Mouse (Mus musculus): ENCODE data around the gene Hsf5. TPM values are rescaled to one million over a fixed set of nuclear protein-coding genes. Genes with fewer than 3 reads are reported as not detected.

Gene Hsf5
- polyA plus RNA-seq, 1 experiment, result 0.02 TPM

GRCm38 (mm10) chr11:87659216-87659615 lies 42.3 kb downstream of the Hsf5 start:
- TF ChIP-seq FOSL1 (IDR thresholded peaks at IDR 0.05; ENCODE audit: insufficient read depth, low read length, poor library complexity, severe bottlenecking) (no peak), CEBPB (IDR thresholded peaks at IDR 0.05; ENCODE audit: low read depth) (no peak), MYOG (IDR thresholded peaks at IDR 0.05; ENCODE audit: control insufficient read depth, extremely low read depth, insufficient read length) (no peak), MYOD1 (IDR thresholded peaks at IDR 0.05; ENCODE audit: control insufficient read depth, insufficient read length, low read depth) (no peak), MAX (IDR thresholded peaks at IDR 0.05) (no peak), USF1 (IDR thresholded peaks at IDR 0.05; ENCODE audit: low read depth) (no peak), CTCF (IDR thresholded peaks at IDR 0.05; ENCODE audit: control insufficient read depth, insufficient read depth, insufficient read length) (no peak)
- H3K27me3 ChIP-seq (ENCODE audit: control insufficient read depth, insufficient read depth, insufficient read length), result peaks cover 11% of the 10 kb centered on the region

GRCm38 (mm10) chr11:87662407-87662806 lies 45.4 kb downstream of the Hsf5 start, which contains the start of gene Rnf43:
TSS of gene Rnf43 (plus strand) at chr11:87662722.
- H3ac ChIP-seq (ENCODE audit: control insufficient read depth, insufficient read length, low read depth), result no peak within 1 kb of the TSS

More at GRCm38 (mm10) chr11:87659216-87659615, 42.3 kb downstream of the Hsf5 start:
- no peaks in the 10 kb centered on the region for H3K79me3 ChIP-seq (ENCODE audit: low read depth)
- H3K4me3 ChIP-seq (ENCODE audit: insufficient read depth, poor library complexity, severe bottlenecking), result no peak overlapping the region
- no peaks in the 10 kb centered on the region for H3K36me3 ChIP-seq (ENCODE audit: control insufficient read depth, insufficient read depth)
- no peak overlapping the region for H3ac ChIP-seq (ENCODE audit: control insufficient read depth, insufficient read length, low read depth)
- no peaks in the 10 kb centered on the region for H3K79me2 ChIP-seq (ENCODE audit: control insufficient read depth, insufficient read depth)

GRCm38 (mm10) chr11:87662822-87663221 lies 45.9 kb downstream of the Hsf5 start:
- Histone ChIP-seq H3K4me3 (ENCODE audit: insufficient read depth, poor library complexity, severe bottlenecking) (no peak overlapping the region), H3ac (ENCODE audit: control insufficient read depth, insufficient read length, low read depth) (no peak overlapping the region), H3K79me2 (ENCODE audit: control insufficient read depth, insufficient read depth) (no peaks in the 10 kb centered on the region), H3K36me3 (ENCODE audit: control insufficient read depth, insufficient read depth) (no peaks in the 10 kb centered on the region), H3K27me3 (ENCODE audit: control insufficient read depth, insufficient read depth, insufficient read length) (peaks cover 20% of the 10 kb centered on the region), H3K79me3 (ENCODE audit: low read depth) (no peaks in the 10 kb centered on the region)
- TF ChIP-seq MAX (IDR thresholded peaks at IDR 0.05), result no peak
- no peak for TF ChIP-seq CTCF (IDR thresholded peaks at IDR 0.05; ENCODE audit: control insufficient read depth, insufficient read depth, insufficient read length)
- TF ChIP-seq MYOD1 (IDR thresholded peaks at IDR 0.05; ENCODE audit: control insufficient read depth, insufficient read length, low read depth), result no peak
- no peak for TF ChIP-seq CEBPB (IDR thresholded peaks at IDR 0.05; ENCODE audit: low read depth)
- TF ChIP-seq FOSL1 (IDR thresholded peaks at IDR 0.05; ENCODE audit: insufficient read depth, low read length, poor library complexity, severe bottlenecking), result no peak
- TF ChIP-seq USF1 (IDR thresholded peaks at IDR 0.05; ENCODE audit: low read depth), result no peak
- TF ChIP-seq MYOG (IDR thresholded peaks at IDR 0.05; ENCODE audit: control insufficient read depth, extremely low read depth, insufficient read length), result no peak

More at GRCm38 (mm10) chr11:87662407-87662806, 45.4 kb downstream of the Hsf5 start, which contains the start of gene Rnf43:
- Histone ChIP-seq H3K36me3 (ENCODE audit: control insufficient read depth, insufficient read depth) (no peaks in the 10 kb centered on the region), H3K79me3 (ENCODE audit: low read depth) (no peaks in the 10 kb centered on the region), H3K79me2 (ENCODE audit: control insufficient read depth, insufficient read depth) (no peaks in the 10 kb centered on the region), H3K4me3 (ENCODE audit: insufficient read depth, poor library complexity, severe bottlenecking) (no peak within 1 kb of the TSS), H3K27me3 (ENCODE audit: control insufficient read depth, insufficient read depth, insufficient read length) (peaks cover 20% of the 10 kb centered on the region)
- TF ChIP-seq MAX (IDR thresholded peaks at IDR 0.05) (no peak), CTCF (IDR thresholded peaks at IDR 0.05; ENCODE audit: control insufficient read depth, insufficient read depth, insufficient read length) (peak; percentile 44)

- Histone ChIP-seq H3K36me3 (ENCODE audit: control insufficient read depth, insufficient read depth) (no peaks in the 10 kb centered on the region), H3K27me3 (ENCODE audit: control insufficient read depth, insufficient read depth, insufficient read length) (peaks cover 28% of the 10 kb centered on the region), H3K79me2 (ENCODE audit: control insufficient read depth, insufficient read depth) (no peaks in the 10 kb centered on the region), H3K79me3 (ENCODE audit: low read depth) (no peaks in the 10 kb centered on the region), H3K4me3 (ENCODE audit: insufficient read depth, poor library complexity, severe bottlenecking) (no peak overlapping the region), H3ac (ENCODE audit: control insufficient read depth, insufficient read length, low read depth) (no peak overlapping the region)
- TF ChIP-seq MAX (IDR thresholded peaks at IDR 0.05), result no peak
- TF ChIP-seq CEBPB (IDR thresholded peaks at IDR 0.05; ENCODE audit: low read depth), result no peak
- TF ChIP-seq MYOG (IDR thresholded peaks at IDR 0.05; ENCODE audit: control insufficient read depth, extremely low read depth, insufficient read length), result no peak
- TF ChIP-seq MYOD1 (IDR thresholded peaks at IDR 0.05; ENCODE audit: control insufficient read depth, insufficient read length, low read depth), result no peak
- no peak for TF ChIP-seq FOSL1 (IDR thresholded peaks at IDR 0.05; ENCODE audit: insufficient read depth, low read length, poor library complexity, severe bottlenecking)
- no peak for TF ChIP-seq CTCF (IDR thresholded peaks at IDR 0.05; ENCODE audit: control insufficient read depth, insufficient read depth, insufficient read length)
- no peak for TF ChIP-seq USF1 (IDR thresholded peaks at IDR 0.05; ENCODE audit: low read depth)
These were observed 47.0 kb downstream of the Hsf5 start for GRCm38 (mm10) chr11:87663948-87664347.

GRCm38 (mm10) chr11:87664521-87664920 lies 47.6 kb downstream of the Hsf5 start:
- Histone ChIP-seq H3ac (ENCODE audit: control insufficient read depth, insufficient read length, low read depth) (no peak overlapping the region), H3K79me3 (ENCODE audit: low read depth) (no peaks in the 10 kb centered on the region), H3K27me3 (ENCODE audit: control insufficient read depth, insufficient read depth, insufficient read length) (peaks cover 28% of the 10 kb centered on the region), H3K4me3 (ENCODE audit: insufficient read depth, poor library complexity, severe bottlenecking) (no peak overlapping the region), H3K36me3 (ENCODE audit: control insufficient read depth, insufficient read depth) (no peaks in the 10 kb centered on the region), H3K79me2 (ENCODE audit: control insufficient read depth, insufficient read depth) (no peaks in the 10 kb centered on the region)
- TF ChIP-seq USF1 (IDR thresholded peaks at IDR 0.05; ENCODE audit: low read depth), result no peak
- no peak for TF ChIP-seq MAX (IDR thresholded peaks at IDR 0.05)
- TF ChIP-seq MYOD1 (IDR thresholded peaks at IDR 0.05; ENCODE audit: control insufficient read depth, insufficient read length, low read depth), result no peak
- TF ChIP-seq MYOG (IDR thresholded peaks at IDR 0.05; ENCODE audit: control insufficient read depth, extremely low read depth, insufficient read length), result no peak
- TF ChIP-seq CTCF (IDR thresholded peaks at IDR 0.05; ENCODE audit: control insufficient read depth, insufficient read depth, insufficient read length), result no peak
- no peak for TF ChIP-seq FOSL1 (IDR thresholded peaks at IDR 0.05; ENCODE audit: insufficient read depth, low read length, poor library complexity, severe bottlenecking)

- TF ChIP-seq USF1 (IDR thresholded peaks at IDR 0.05; ENCODE audit: low read depth) (no peak), MAX (IDR thresholded peaks at IDR 0.05) (no peak), MYOD1 (IDR thresholded peaks at IDR 0.05; ENCODE audit: control insufficient read depth, insufficient read length, low read depth) (no peak), MYOG (IDR thresholded peaks at IDR 0.05; ENCODE audit: control insufficient read depth, extremely low read depth, insufficient read length) (no peak)
- no peak overlapping the region for H3K4me3 ChIP-seq (ENCODE audit: insufficient read depth, poor library complexity, severe bottlenecking)
- no peaks in the 10 kb centered on the region for H3K79me3 ChIP-seq (ENCODE audit: low read depth)
These were observed 48.3 kb downstream of the Hsf5 start for GRCm38 (mm10) chr11:87665224-87665623.

More at GRCm38 (mm10) chr11:87665224-87665623, 48.3 kb downstream of the Hsf5 start:
- Histone ChIP-seq H3K36me3 (ENCODE audit: control insufficient read depth, insufficient read depth) (no peaks in the 10 kb centered on the region), H3K27me3 (ENCODE audit: control insufficient read depth, insufficient read depth, insufficient read length) (peaks cover 28% of the 10 kb centered on the region), H3ac (ENCODE audit: control insufficient read depth, insufficient read length, low read depth) (no peak overlapping the region), H3K79me2 (ENCODE audit: control insufficient read depth, insufficient read depth) (no peaks in the 10 kb centered on the region)
